Mouse (Mus musculus): Measurements from ENCODE around the gene Knstrn. TPM values are rescaled to one million over a fixed set of nuclear protein-coding genes. Genes with fewer than 3 reads are reported as not detected.
A peak's percentile ranks its signal among the peaks of the same experiment; 100 is the strongest.

Knstrn gene
- total and polyA plus RNA-seq, 3 experiments, result 72.9 to 97.2 (median 72.9) TPM

- TF ChIP-seq NELFE (IDR thresholded peaks at IDR 0.05; ENCODE audit: low read depth, low read length), result no peak
- no peak for TF ChIP-seq JUND (conservative IDR thresholded peaks at IDR 0.05; ENCODE audit: low read depth, low read length)
- TF ChIP-seq GABPA (IDR thresholded peaks at IDR 0.05; ENCODE audit: insufficient replicate concordance, low read depth, low read length), result no peak
- no peak for TF ChIP-seq HCFC1 (IDR thresholded peaks at IDR 0.05; ENCODE audit: low read depth, low read length)
- TF ChIP-seq JUN (IDR thresholded peaks at IDR 0.05; ENCODE audit: insufficient read depth, low read depth, low read length), result no peak
- no peak for TF ChIP-seq BHLHE40 (IDR thresholded peaks at IDR 0.05; ENCODE audit: low read depth, low read length)
- no peak for TF ChIP-seq RCOR1 (conservative IDR thresholded peaks at IDR 0.05; ENCODE audit: low read depth, low read length)
- TF ChIP-seq MXI1 (IDR thresholded peaks at IDR 0.05; ENCODE audit: low read depth, low read length), result no peak
- TF ChIP-seq ETS1 (conservative IDR thresholded peaks at IDR 0.05; ENCODE audit: low read depth, low read length), result no peak
- Histone ChIP-seq H3K4me1 (ENCODE audit: control insufficient read depth in 1 of 2, insufficient read depth in 2 of 2) (peaks cover 6 to 33% of the 10 kb centered on the region in 2 experiments), H3K27ac (ENCODE audit: insufficient read depth, low read depth) (no peak overlapping the region), H3K27me3 (replicated peaks) (peaks cover 3% of the 10 kb centered on the region), H3K9me3 (replicated peaks; ENCODE audit: low read length) (peaks cover 2% of the 10 kb centered on the region), H3K4me2 (ENCODE audit: insufficient read depth, low read depth, poor library complexity, severe bottlenecking) (no peak overlapping the region), H3K36me3 (replicated peaks in 1 of 2; ENCODE audit: control insufficient read depth in 1 of 2, insufficient read depth in 1 of 2, low read length in 1 of 2) (no peaks in the 10 kb centered on the region), H3K9ac (ENCODE audit: insufficient read depth, low read depth) (no peak overlapping the region), H3K4me3 (replicated peaks in 1 of 3; ENCODE audit: low read depth in 2 of 3, low read length in 2 of 3, poor library complexity in 1 of 3) (no peak overlapping the region), H3K79me2 (replicated peaks; ENCODE audit: control insufficient read depth, extremely low read depth, insufficient read depth, poor library complexity, severe bottlenecking) (no peaks in the 10 kb centered on the region)
- in situ Hi-C loops (cut with MboI; ENCODE audit: low pct_ligation_motif_present, low pct_unique_long_range_greater_than_20kb, low sequenced_read_pairs), result loop anchor here (5.0 to 25.0 kb wide), 3 partner anchors 117 to 422 kb away; no protein-coding TSS in a partner anchor
- DNase-seq (ENCODE audit: extremely low read depth), result no peak
- dilution Hi-C loops (cut with MboI; ENCODE audit: extremely low pct_ligation_motif_present, extremely low pct_unique_long_range_greater_than_20kb, low sequenced_read_pairs), result no loop called here
Observed at GRCm38 (mm10) chr2:118764875-118765274, 48.9 kb upstream of the Knstrn start.

- in situ Hi-C loops (cut with MboI; ENCODE audit: low pct_ligation_motif_present, low pct_unique_long_range_greater_than_20kb, low sequenced_read_pairs), result loop anchor here (5.0 to 25.0 kb wide), 3 partner anchors 116 to 421 kb away; no protein-coding TSS in a partner anchor
- no peak overlapping the region for H3K27ac ChIP-seq (ENCODE audit: insufficient read depth, low read depth)
- H3K36me3 ChIP-seq (replicated peaks in 1 of 2; ENCODE audit: control insufficient read depth in 1 of 2, insufficient read depth in 1 of 2, low read length in 1 of 2), result no peaks in the 10 kb centered on the region
- peaks cover under 1% of the 10 kb centered on the region for H3K27me3 ChIP-seq (replicated peaks)
- TF ChIP-seq MAFK (IDR thresholded peaks at IDR 0.05; ENCODE audit: insufficient replicate concordance, low read length) (no peak), CTCF (conservative IDR thresholded peaks at IDR 0.05 in 1 of 2, IDR thresholded peaks at IDR 0.05 in 1 of 2; ENCODE audit: low read depth in 2 of 2, low read length in 2 of 2) (peak in 1 of 2 experiments; percentile 73; a peak in 2 of 4 replicates), SIN3A (IDR thresholded peaks at IDR 0.05; ENCODE audit: low read length) (no peak), IRF4 (IDR thresholded peaks at IDR 0.05; ENCODE audit: low read depth, low read length) (no peak), MEF2A (IDR thresholded peaks at IDR 0.05; ENCODE audit: borderline replicate concordance, low read depth, low read length) (no peak), NELFE (IDR thresholded peaks at IDR 0.05; ENCODE audit: low read depth, low read length) (no peak), TCF12 (IDR thresholded peaks at IDR 0.05; ENCODE audit: low read depth, low read length) (no peak), RAD21 (IDR thresholded peaks at IDR 0.05; ENCODE audit: low read depth, low read length) (peak; percentile 72), SMC3 (IDR thresholded peaks at IDR 0.05; ENCODE audit: low read depth, low read length) (peak; percentile 76), USF2 (conservative IDR thresholded peaks at IDR 0.05; ENCODE audit: low read depth, low read length) (no peak), HCFC1 (IDR thresholded peaks at IDR 0.05; ENCODE audit: low read depth, low read length) (no peak), RCOR1 (conservative IDR thresholded peaks at IDR 0.05; ENCODE audit: low read depth, low read length) (no peak)
- H3K4me2 ChIP-seq (ENCODE audit: insufficient read depth, low read depth, poor library complexity, severe bottlenecking), result no peak overlapping the region
- dilution Hi-C loops (cut with MboI; ENCODE audit: extremely low pct_ligation_motif_present, extremely low pct_unique_long_range_greater_than_20kb, low sequenced_read_pairs), result no loop called here
- H3K79me2 ChIP-seq (replicated peaks; ENCODE audit: control insufficient read depth, extremely low read depth, insufficient read depth, poor library complexity, severe bottlenecking), result no peaks in the 10 kb centered on the region
- H3K4me1 ChIP-seq (ENCODE audit: control insufficient read depth in 1 of 2, insufficient read depth in 2 of 2), result peaks cover 6 to 29% of the 10 kb centered on the region in 2 experiments
- no peak overlapping the region for H3K9ac ChIP-seq (ENCODE audit: insufficient read depth, low read depth)
- peak; percentile 32 for DNase-seq (ENCODE audit: extremely low read depth)
- H3K9me3 ChIP-seq (replicated peaks; ENCODE audit: low read length), result peaks cover 2% of the 10 kb centered on the region
- no peak overlapping the region for H3K4me3 ChIP-seq (replicated peaks in 1 of 3; ENCODE audit: low read depth in 2 of 3, low read length in 2 of 3, poor library complexity in 1 of 3)
Observed at GRCm38 (mm10) chr2:118766041-118767033, 47.5 kb upstream of the Knstrn start.

Data from CH12.LX (cell line).